Mouse (Mus musculus) bone marrow macrophage, adult 2 months (primary cell): Measurements from ENCODE around the gene Mindy1.

Experiments
- CTCF ChIP-seq: IDR thresholded peaks from 2 replicates; pipeline ENCODE4 v1.5.1; 2012; ENCODE audit warnings: low read depth, mild to moderate bottlenecking, low read length, moderate library complexity
- POLR2A ChIP-seq: IDR thresholded peaks from 2 replicates; pipeline ENCODE4 v1.6.1; 2012; ENCODE audit warnings: mild to moderate bottlenecking, low read depth, low read length, borderline replicate concordance

DNA sequence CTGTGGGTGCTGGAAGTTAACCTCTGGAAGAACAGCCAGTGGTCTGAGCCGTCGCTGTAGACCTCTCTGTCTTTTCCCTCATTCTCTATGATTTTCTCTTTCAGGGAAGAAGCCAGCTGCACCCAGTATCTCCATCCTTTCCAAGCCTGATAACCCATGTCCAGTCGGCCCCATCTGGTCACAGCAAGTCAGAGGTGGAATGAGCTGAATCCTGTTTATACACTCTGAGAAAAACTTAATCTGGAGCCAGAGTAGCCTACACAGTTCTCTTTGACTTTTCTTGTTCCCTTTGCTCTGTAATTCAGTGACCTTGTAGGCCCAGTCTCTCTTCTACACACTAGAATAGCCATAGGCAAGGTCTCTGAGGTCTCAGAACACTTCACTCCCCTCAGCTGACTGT, 6.4 kb downstream of the Mindy1 start:
- TF ChIP-seq POLR2A (no peak), CTCF (no peak)
